Mouse (Mus musculus) liver, adult 2 months (tissue): ENCODE results near the gene Pnma1. TPM values are rescaled to one million over a fixed set of nuclear protein-coding genes. Genes with fewer than 3 reads are reported as not detected.

ENCODE experiments used
- DNase-seq: peaks from one replicate; pipeline ENCODE4 v3.0.0-alpha.2; 2011; ENCODE audit warnings: low read depth, low spot score; ENCODE audit errors: extremely low read depth
- H3K27ac ChIP-seq: fragments of 200-500 bp; replicated peaks from 2 replicates; pipeline ENCODE4 v1.5.1; 2012; ENCODE audit warnings: low read depth, mild to moderate bottlenecking, control low read depth, inconsistent platforms, low read length; ENCODE audit not compliant: insufficient read depth
- H3K27me3 ChIP-seq: fragments of 200-500 bp; 2 replicates; pipeline ENCODE4 v1.6.1; 2012; ENCODE audit warnings: mild to moderate bottlenecking, moderate library complexity, low read length, inconsistent platforms; ENCODE audit not compliant: control insufficient read depth, insufficient read depth
- H3K36me3 ChIP-seq: fragments of 200-500 bp; 2 replicates; pipeline ENCODE4 v1.6.1; 2012; ENCODE audit warnings: low read length, inconsistent platforms; ENCODE audit not compliant: control insufficient read depth, insufficient read depth
- H3K4me1 ChIP-seq: fragments of 200-500 bp; 2 replicates; pipeline ENCODE4 v1.6.1; 2011; ENCODE audit warnings: low read length; ENCODE audit not compliant: control insufficient read depth, insufficient read depth
- H3K4me3 ChIP-seq: fragments of 200-500 bp; 2 replicates; pipeline ENCODE4 v1.5.1; 2011; ENCODE audit warnings: low read depth, mild to moderate bottlenecking, control low read depth, low read length, moderate library complexity; ENCODE audit not compliant: insufficient read depth
- H3K79me2 ChIP-seq: fragments of 200-500 bp; 2 replicates; pipeline ENCODE4 v1.6.1; 2012; ENCODE audit warnings: inconsistent platforms, mild to moderate bottlenecking, low read length, moderate library complexity; ENCODE audit not compliant: control insufficient read depth, insufficient read depth
- H3K9ac ChIP-seq: fragments of 200-500 bp; 2 replicates; pipeline ENCODE4 v1.6.1; 2012; ENCODE audit warnings: low read depth, mild to moderate bottlenecking, control low read depth, inconsistent platforms, low read length
- CTCF ChIP-seq: fragments of 200-500 bp; IDR thresholded peaks from 2 replicates; pipeline ENCODE4 v1.5.1; 2011; ENCODE audit warnings: low read depth, low read length, control low read depth
- POLR2A ChIP-seq: fragments of 200-500 bp; IDR thresholded peaks from 2 replicates; pipeline ENCODE4 v1.6.1; 2011; ENCODE audit warnings: low read length, control low read depth; ENCODE audit not compliant: insufficient read depth; ENCODE audit errors: extremely low read depth
- WGBS: fragments of 180-500 bp; shearing (Covaris S2); methylation state at CpG from one replicate; pipeline ENCODE4 v1.1.7; 2018; 5-methylcytosine and 5-hydroxymethylcytosine counted together
- polyA plus RNA-seq: library from polyadenylated mRNA; depleted of rRNA; stranded (reverse); fragments of >200 nt; gene quantifications from 2 replicates; pipeline ENCODE4 v1.2.3, GENCODE M21; 2012
- total RNA-seq: library from RNA; depleted of rRNA; stranded (reverse); fragments of >200 nt; gene quantifications from 2 replicates; pipeline ENCODE4 v1.2.3, GENCODE M21; 2014

The Pnma1 gene
- total and polyA plus RNA-seq, 2 experiments: 0.18 TPM; not detected in 1

DNA sequence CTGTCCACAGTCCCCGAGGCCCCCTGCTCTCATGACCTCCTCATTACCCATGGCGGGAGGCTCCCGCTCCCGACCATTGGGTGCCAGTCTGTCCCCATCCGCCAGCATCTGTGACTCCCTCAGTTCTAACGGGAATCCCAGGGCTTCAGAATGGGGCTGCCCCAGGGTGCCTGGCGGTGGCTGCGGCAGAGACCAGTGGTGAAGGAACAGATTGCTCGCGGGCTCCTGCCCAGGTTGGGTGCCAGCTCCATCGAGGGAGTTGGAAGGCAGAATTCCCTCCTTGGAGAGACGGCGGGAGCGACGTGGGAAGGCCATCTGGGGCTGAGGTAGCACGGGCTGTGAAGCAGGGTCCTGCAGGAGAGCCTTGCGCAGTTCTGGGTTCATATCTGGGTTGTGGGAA, 24.6 kb upstream of the Pnma1 start:
- Histone ChIP-seq H3K4me3 (no peak overlapping the region), H3K4me1 (peaks cover 35% of the 10 kb centered on the region), H3K27ac (no peak overlapping the region), H3K27me3 (no peaks in the 10 kb centered on the region), H3K79me2 (peaks cover 45% of the 10 kb centered on the region), H3K9ac (no peak overlapping the region), H3K36me3 (peaks cover 6% of the 10 kb centered on the region)
- TF ChIP-seq CTCF: no peak
- TF ChIP-seq POLR2A: no peak
- 92% methylated on average over 17 of the region's 17 CpGs for WGBS
- no peak for DNase-seq

DNA sequence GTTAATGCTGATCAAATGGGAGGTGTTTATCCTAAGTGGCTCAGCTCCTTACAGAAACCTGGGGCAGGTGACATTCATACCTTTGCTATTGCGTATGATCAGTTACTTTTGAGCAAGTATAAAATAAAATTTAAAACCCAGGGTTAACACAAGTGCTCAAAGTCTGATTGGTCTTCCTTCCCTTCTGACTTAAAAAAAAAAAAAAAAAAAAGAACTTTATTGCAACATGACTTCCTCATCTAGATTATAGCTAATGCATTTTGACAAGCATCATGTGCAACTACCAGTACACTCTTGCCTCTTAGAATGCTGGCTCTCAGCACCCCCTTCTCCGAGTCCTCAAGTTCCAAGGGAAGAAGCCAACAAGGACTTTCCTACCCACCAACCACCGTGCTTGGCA, 23.9 kb upstream of the Pnma1 start:
- 92% methylated on average over 3 of the region's 3 CpGs for WGBS
- Histone ChIP-seq H3K27me3 (no peaks in the 10 kb centered on the region), H3K4me3 (no peak overlapping the region), H3K27ac (no peak overlapping the region), H3K79me2 (peaks cover 46% of the 10 kb centered on the region), H3K4me1 (peaks cover 30% of the 10 kb centered on the region), H3K36me3 (peaks cover 6% of the 10 kb centered on the region), H3K9ac (no peak overlapping the region)
- DNase-seq: no peak
- no peak for TF ChIP-seq CTCF
- TF ChIP-seq POLR2A: no peak

DNA sequence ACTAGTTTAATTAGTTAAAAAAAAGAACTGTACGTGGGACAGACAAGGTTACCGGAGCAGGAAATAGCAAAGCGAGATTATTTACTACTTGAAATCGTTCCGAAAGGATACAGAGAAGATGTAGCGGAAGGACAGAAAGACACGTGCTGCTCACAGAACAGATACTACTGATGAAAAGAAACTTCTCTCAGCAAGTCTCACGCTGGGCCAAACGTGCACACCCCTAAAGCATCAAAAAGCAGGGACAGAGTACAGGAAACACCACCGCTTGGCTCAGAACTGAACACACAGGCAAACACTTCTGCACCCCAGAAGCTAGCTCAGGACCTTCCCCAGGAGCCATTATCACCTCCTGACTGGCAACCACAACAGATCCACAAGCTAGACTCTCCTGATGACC, 22.3 kb upstream of the Pnma1 start:
- Histone ChIP-seq H3K27ac (no peak overlapping the region), H3K4me3 (no peak overlapping the region), H3K9ac (no peak overlapping the region), H3K79me2 (peaks cover 39% of the 10 kb centered on the region), H3K4me1 (peaks cover 18% of the 10 kb centered on the region), H3K36me3 (peaks cover 6% of the 10 kb centered on the region), H3K27me3 (no peaks in the 10 kb centered on the region)
- no peak for DNase-seq
- TF ChIP-seq POLR2A (no peak), CTCF (no peak)
- WGBS: 74% methylated on average over 10 of the region's 10 CpGs

DNA sequence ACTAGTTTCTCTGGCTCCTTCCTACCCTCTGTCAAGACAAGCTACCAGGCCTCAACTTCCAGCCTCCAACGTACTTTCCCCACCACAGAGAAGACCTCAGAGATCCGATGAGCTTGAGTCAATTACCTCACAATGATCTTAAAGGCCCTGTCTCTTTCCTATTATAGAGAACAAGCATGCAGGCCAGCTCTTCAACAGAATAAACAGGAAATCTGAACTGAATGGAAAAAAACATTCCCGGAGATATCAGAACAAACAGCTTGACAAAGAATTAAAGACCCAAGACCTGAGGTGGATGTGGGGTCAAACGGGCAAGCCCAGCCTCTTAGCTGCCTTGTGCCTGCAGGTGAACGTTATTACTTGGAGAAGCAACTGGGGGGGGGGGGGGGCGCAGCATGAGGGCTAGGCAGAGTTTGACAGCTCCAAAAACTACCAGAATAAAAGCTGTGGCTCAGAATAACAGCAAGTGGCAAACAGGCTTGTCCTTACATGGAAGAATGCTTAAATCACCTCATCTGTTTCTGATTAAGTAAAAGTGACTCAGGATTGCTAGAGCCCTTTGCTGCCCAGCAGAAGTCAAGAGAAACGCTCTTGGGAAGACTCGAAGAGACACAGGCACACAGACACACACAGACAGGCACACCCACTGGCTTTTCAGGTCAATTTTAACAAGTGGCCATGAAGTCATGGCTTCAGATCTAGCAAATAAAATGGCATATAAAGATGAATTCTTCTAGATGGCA, 17.5 kb upstream of the Pnma1 start:
- Histone ChIP-seq H3K27me3 (no peaks in the 10 kb centered on the region), H3K4me3 (no peak overlapping the region), H3K4me1 (peaks cover 2% of the 10 kb centered on the region), H3K9ac (no peak overlapping the region), H3K27ac (peak overlapping the region; percentile 64), H3K36me3 (no peaks in the 10 kb centered on the region), H3K79me2 (peaks cover 23% of the 10 kb centered on the region; the same call in 1 of the 2 replicates)
- TF ChIP-seq CTCF: no peak
- no peak for TF ChIP-seq POLR2A
- no peak for DNase-seq
- 51% methylated on average over 8 of the region's 8 CpGs for WGBS

DNA sequence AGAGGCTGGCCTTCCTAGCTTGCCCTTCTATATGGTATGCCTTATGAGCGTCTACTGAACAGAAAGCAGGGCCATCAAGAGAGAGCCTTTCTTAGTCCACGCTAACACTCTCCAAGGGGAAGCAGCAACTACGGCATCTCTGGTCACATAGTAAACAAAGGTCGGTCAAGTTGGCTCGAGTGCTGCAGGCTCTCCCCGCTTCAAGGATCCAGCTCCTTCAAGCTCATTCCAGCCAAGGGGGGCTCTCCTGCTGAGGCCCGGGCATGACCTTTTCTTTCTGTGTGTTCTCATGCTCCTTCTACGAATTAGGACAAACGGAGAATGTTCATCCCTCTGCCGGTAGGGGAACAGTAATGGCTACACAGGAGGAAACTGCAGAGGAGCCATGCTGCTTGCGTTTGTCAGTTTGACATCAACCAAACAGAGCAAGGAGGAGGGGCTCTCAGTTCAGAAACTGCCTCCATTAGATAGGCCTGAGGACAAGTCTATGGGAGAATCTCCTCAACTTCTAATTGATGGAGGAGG, 15.4 kb upstream of the Pnma1 start:
- WGBS: 74% methylated on average over 11 of the region's 11 CpGs
- H3K36me3 ChIP-seq: peaks cover under 1% of the 10 kb centered on the region
- H3K4me1 ChIP-seq: peaks cover 3% of the 10 kb centered on the region
- H3K79me2 ChIP-seq: peaks cover 19% of the 10 kb centered on the region; the same call in 1 of the 2 replicates
- H3K9ac ChIP-seq: no peak overlapping the region
- TF ChIP-seq POLR2A: no peak
- TF ChIP-seq CTCF: no peak
- H3K27me3 ChIP-seq: no peaks in the 10 kb centered on the region
- H3K27ac ChIP-seq: no peak overlapping the region
- DNase-seq: no peak
- H3K4me3 ChIP-seq: no peak overlapping the region

DNA sequence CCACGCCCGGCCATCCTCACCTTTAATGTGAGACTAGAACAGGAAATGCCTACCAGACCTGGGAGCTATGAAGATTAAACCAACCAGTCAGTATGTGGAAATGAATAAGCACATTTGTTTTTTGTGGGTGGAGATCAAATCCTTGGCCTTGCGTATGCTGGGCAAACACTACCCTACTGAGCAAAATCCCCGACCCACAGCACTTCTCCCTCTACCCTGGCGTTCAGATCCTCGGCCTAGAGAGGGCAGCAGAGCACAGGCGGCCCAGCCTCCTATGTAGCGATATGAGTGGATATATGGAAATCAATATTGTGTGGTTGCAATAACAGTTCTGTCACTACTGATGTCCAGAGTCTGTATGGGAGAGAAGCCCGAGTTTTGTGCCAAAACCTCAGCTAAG, 14.8 kb upstream of the Pnma1 start:
- no peak for TF ChIP-seq POLR2A
- peak; percentile 87 for TF ChIP-seq CTCF
- DNase-seq: peak; percentile 41
- Histone ChIP-seq H3K27me3 (no peaks in the 10 kb centered on the region), H3K4me1 (peaks cover 3% of the 10 kb centered on the region), H3K79me2 (peaks cover 15% of the 10 kb centered on the region; the same call in 1 of the 2 replicates), H3K27ac (no peak overlapping the region), H3K36me3 (peaks cover 5% of the 10 kb centered on the region), H3K4me3 (no peak overlapping the region), H3K9ac (no peak overlapping the region)
- WGBS: 51% methylated on average over 9 of the region's 9 CpGs
